Mouse (Mus musculus) liver, embryonic 11.5 days (tissue): ENCODE data around the gene Phactr3. TPM values are rescaled to one million over a fixed set of nuclear protein-coding genes. Genes with fewer than 3 reads are reported as not detected.

ENCODE experiments used
- ATAC-seq: fragments of 200-750 bp; cut with Nextera tagmentation; replicated peaks from 2 replicates; pipeline ENCODE4 v1.8.0; 2017; ENCODE audit warnings: moderate number of reproducible peaks, mild to moderate bottlenecking, moderate TSS enrichment, moderate library complexity; ENCODE audit not compliant: low FRiP score
- DNase-seq: peaks from one replicate; pipeline ENCODE4 v3.0.0-alpha.2; 2017; ENCODE audit warnings: low spot score
- H3K27ac ChIP-seq: fragments of 300-500 bp; sonication (generic); 2 replicates; pipeline ENCODE4 v1.5.1; 2014; ENCODE audit warnings: mild to moderate bottlenecking, low read depth, low read length, control low read depth
- H3K27me3 ChIP-seq: fragments of 300-500 bp; sonication (generic); replicated peaks from 2 replicates; pipeline ENCODE4 v1.6.1; 2014; ENCODE audit warnings: low read length, mixed read lengths; ENCODE audit not compliant: control insufficient read depth, insufficient read depth
- H3K36me3 ChIP-seq: fragments of 300-500 bp; sonication (generic); 2 replicates; pipeline ENCODE4 v1.6.1; 2014; ENCODE audit warnings: mild to moderate bottlenecking, low read length, moderate library complexity, mixed read lengths; ENCODE audit not compliant: control insufficient read depth, insufficient read depth
- H3K4me1 ChIP-seq: fragments of 300-500 bp; sonication (generic); replicated peaks from 2 replicates; pipeline ENCODE4 v1.6.1; 2014; ENCODE audit warnings: low read length, mixed read lengths; ENCODE audit not compliant: control insufficient read depth, insufficient read depth
- H3K4me2 ChIP-seq: fragments of 300-500 bp; sonication (generic); 2 replicates; pipeline ENCODE4 v1.6.1; 2014; ENCODE audit warnings: mild to moderate bottlenecking, control low read depth, moderate library complexity
- H3K4me3 ChIP-seq: fragments of 300-500 bp; sonication (generic); 2 replicates; pipeline ENCODE4 v1.5.1; 2014; ENCODE audit warnings: low read depth, low read length, control low read depth
- H3K9ac ChIP-seq: fragments of 300-500 bp; sonication (generic); 2 replicates; pipeline ENCODE4 v1.6.1; 2014; ENCODE audit warnings: low read depth, low read length, control low read depth
- H3K9me3 ChIP-seq: fragments of 300-500 bp; sonication (generic); 2 replicates; pipeline ENCODE4 v1.6.1; 2016; ENCODE audit warnings: low read length, inconsistent platforms, mixed read lengths; ENCODE audit not compliant: control insufficient read depth
- WGBS: fragments of 180-500 bp; shearing (Covaris S2); extraction: QIAGEN DNeasy Blood & Tissue Kit; methylation state at CpG from one replicate; pipeline ENCODE4 v1.1.7; 2014; 5-methylcytosine and 5-hydroxymethylcytosine counted together
- polyA plus RNA-seq: library from polyadenylated mRNA; unstranded; fragments of >200 nt; fragmentation: Nextera tagmentation; extraction: Ambion mirVana; gene quantifications from 2 replicates; pipeline ENCODE4 v1.2.1, GENCODE M21; 2014

Phactr3 gene
- polyA plus RNA-seq, 1 experiment from 2014 or later, result 0.90 TPM

DNA sequence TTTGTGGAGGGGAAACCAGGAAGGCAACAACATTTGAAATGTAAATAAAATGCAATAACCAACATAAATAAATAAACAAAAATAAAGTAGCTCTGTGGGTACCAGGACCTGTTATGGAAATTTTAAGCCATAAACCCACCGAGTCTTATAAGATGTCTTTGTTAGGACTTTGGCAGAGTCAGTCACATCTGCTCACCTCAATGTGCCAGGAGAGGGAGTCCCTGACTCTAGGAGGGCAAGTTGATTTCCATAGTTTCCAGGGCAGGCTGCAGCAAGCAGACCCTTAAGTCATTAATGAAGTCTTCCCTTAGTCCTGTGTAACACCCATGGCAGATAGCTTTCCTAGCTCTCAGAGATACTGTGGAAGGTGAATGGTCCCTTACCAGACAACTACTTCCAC, 25.1 kb downstream of the Phactr3 start:
- H3K9me3 ChIP-seq, result no peaks in the 10 kb centered on the region
- no peak overlapping the region for H3K4me3 ChIP-seq
- H3K27me3 ChIP-seq, result peaks cover 34% of the 10 kb centered on the region
- H3K9ac ChIP-seq, result no peak overlapping the region
- no peak overlapping the region for H3K27ac ChIP-seq
- DNase-seq (no peak), ATAC-seq (no peak)
- no peaks in the 10 kb centered on the region for H3K36me3 ChIP-seq
- H3K4me2 ChIP-seq, result no peak overlapping the region
- WGBS, result 78% methylated on average over 1 of the region's 1 CpGs
- no peaks in the 10 kb centered on the region for H3K4me1 ChIP-seq

DNA sequence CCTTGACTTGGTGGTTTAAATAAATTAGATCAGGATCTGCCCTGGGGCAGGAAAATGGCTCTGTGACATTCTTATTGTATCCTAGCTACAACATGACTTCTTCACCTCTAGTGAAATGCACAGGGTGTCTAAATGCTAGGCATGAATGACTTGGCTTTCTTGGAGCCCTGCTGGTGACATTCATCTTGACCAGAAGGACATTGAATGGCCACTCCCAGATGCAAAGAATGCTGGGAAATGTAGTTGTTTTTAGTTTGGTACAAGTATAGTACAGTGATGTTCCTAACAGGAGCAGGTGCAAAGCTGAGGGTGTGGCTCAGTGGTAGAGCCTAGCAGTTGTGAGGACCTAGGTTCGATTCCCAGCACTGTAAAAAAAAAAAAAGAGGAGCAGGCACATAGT, 30.5 kb downstream of the Phactr3 start:
- Histone ChIP-seq H3K4me3 (no peak overlapping the region), H3K4me2 (no peak overlapping the region), H3K9ac (no peak overlapping the region), H3K27me3 (0 out of 2 replicates have a peak, but pooled peaks cover 4% of the 10 kb centered on the region), H3K36me3 (no peaks in the 10 kb centered on the region), H3K4me1 (no peaks in the 10 kb centered on the region), H3K27ac (no peak overlapping the region), H3K9me3 (no peaks in the 10 kb centered on the region)
- ATAC-seq (no peak), DNase-seq (no peak)
- WGBS, result 39% methylated on average over 1 of the region's 1 CpGs

DNA sequence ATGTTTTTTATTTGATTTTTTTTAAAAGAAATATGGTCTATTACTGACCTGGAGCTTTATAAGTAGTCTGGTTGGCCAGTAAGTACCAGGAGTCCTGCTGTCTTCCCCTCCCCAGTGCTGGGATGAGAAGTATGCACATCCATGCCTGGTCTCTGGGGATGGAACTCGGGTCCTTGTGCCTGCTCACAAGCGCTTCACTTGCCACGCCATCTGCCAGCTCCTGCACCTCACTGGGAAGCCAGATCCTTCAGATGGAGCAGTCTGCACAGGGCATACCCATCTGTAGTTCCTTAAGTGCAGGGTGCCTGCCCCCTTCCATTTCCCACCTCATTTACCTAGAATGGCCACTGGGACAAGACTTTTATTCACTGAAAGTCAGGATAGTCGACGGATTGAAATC, 31.9 kb downstream of the Phactr3 start:
- no peak overlapping the region for H3K4me3 ChIP-seq
- no peak overlapping the region for H3K27ac ChIP-seq
- no peaks in the 10 kb centered on the region for H3K4me1 ChIP-seq
- DNase-seq, result no peak
- H3K9me3 ChIP-seq, result no peaks in the 10 kb centered on the region
- H3K36me3 ChIP-seq, result no peaks in the 10 kb centered on the region
- H3K4me2 ChIP-seq, result no peak overlapping the region
- 80% methylated on average over 5 of the region's 5 CpGs for WGBS
- H3K9ac ChIP-seq, result no peak overlapping the region
- no peaks in the 10 kb centered on the region for H3K27me3 ChIP-seq
- ATAC-seq, result no peak

DNA sequence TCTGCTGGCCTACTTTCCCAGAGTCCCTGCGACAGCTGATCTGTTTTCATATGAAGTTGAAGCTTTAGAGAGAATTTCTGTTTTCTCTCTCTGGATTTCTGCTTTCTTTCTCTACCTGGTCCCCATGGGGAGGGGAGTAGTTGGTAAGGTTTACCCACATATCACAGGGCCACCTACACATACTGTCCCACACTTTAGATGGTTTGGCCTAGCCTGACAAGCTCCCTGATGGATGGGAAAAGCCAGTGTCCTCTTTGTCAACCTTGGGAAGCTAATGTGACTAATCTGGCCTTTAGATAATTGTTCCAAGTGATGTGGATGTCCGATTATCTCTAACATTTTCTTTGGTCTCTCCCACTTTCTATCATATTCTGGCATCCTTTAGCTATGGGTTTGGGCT, 34.8 kb downstream of the Phactr3 start:
- no peak for DNase-seq
- 78% methylated on average over 2 of the region's 2 CpGs for WGBS
- no peaks in the 10 kb centered on the region for H3K36me3 ChIP-seq

DNA sequence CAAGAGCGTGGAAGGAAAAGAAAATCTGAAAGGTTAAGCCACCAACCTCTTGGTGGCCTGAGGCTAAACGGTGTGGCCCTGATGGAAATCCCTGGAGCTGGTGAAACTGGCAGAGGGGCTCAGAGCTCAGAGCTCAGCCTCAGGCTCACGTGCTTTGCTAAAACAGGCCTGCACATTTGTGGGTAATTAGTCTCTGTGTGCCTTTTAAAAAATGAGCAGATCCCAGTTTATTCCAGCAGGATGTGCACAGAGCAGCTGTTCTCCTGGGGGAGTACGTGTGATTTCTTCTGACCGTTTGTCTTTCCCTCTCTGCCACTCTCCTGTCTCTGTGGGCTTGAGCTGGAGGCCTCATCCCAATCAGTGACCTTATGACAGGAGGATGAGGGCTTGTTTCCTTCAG, 35.4 kb downstream of the Phactr3 start:
- 59% methylated on average over 5 of the region's 5 CpGs for WGBS
- H3K9ac ChIP-seq, result no peak overlapping the region
- no peak for ATAC-seq
- no peak overlapping the region for H3K4me2 ChIP-seq
- no peaks in the 10 kb centered on the region for H3K27me3 ChIP-seq
- H3K4me1 ChIP-seq, result no peaks in the 10 kb centered on the region
- H3K27ac ChIP-seq, result no peak overlapping the region
- H3K4me3 ChIP-seq, result no peak overlapping the region
- no peak for DNase-seq
- no peaks in the 10 kb centered on the region for H3K36me3 ChIP-seq
- H3K9me3 ChIP-seq, result no peaks in the 10 kb centered on the region

More for the DNA sequence above, 34.8 kb downstream of the Phactr3 start:
- no peaks in the 10 kb centered on the region for H3K27me3 ChIP-seq
- H3K4me3 ChIP-seq, result no peak overlapping the region
- H3K4me2 ChIP-seq, result no peak overlapping the region
- no peak overlapping the region for H3K9ac ChIP-seq
- ATAC-seq, result no peak
- no peaks in the 10 kb centered on the region for H3K9me3 ChIP-seq
- H3K4me1 ChIP-seq, result no peaks in the 10 kb centered on the region
- no peak overlapping the region for H3K27ac ChIP-seq

DNA sequence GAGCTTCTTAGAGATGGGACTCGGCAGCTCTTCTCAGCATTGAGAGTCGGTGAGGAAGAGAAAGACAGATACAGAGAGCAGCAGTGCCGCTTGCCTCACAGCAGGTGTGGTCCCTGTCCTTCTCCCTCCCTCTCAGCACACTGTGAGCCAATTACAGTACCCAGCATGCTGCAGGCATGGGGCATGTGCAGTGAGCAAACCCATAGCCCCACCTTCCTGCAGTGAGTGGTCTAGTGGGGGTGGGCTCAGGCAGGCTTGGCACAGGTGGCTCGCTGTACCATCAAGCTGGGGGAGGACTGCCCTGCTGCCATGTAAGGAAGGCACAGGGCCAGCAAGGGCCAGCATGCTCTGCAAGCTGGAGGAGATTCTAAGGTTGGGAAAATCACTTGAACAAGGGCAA, 35.8 kb downstream of the Phactr3 start:
- no peak overlapping the region for H3K4me3 ChIP-seq
- DNase-seq, result no peak
- H3K9ac ChIP-seq, result no peak overlapping the region
- ATAC-seq, result no peak
- no peaks in the 10 kb centered on the region for H3K27me3 ChIP-seq
- no peak overlapping the region for H3K27ac ChIP-seq
- no peaks in the 10 kb centered on the region for H3K36me3 ChIP-seq
- WGBS, result 51% methylated on average over 4 of the region's 4 CpGs
- no peaks in the 10 kb centered on the region for H3K9me3 ChIP-seq
- no peaks in the 10 kb centered on the region for H3K4me1 ChIP-seq
- H3K4me2 ChIP-seq, result no peak overlapping the region

DNA sequence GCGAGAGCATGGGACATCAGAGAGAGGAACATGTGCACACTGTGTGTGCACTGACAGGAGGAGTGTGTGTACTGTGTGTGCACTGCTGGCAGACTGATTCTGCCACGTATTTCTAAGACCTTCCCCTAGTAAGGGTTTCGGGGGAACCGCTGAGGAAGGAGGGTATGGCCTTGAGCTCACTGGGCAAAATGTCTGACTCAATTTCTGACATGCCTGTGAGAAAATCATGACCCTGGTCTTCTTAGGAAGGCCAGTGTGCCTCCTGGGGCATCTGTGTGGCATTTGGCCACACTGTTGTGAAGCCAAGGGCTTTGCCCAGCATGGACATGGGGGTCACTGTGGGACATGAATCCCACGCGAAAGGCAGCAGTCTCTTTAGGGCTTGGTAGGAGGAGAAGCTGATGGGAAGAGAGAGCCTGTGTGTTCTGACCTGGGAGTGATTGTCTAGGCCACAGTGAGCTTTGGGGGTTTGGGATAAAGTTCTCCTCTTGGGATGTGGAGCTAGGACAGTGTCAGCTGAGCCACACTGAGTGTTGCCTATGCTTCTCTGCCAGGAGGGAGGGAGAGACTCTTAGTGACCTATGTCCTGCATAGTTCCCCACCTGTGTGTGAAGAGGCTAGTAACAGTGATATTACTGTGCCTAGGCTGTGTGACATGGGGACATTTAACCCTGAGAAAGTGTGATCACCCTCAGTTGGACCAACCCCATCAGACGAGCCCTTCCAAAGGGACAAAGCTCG, 36.6 kb downstream of the Phactr3 start:
- DNase-seq, result no peak
- no peak overlapping the region for H3K4me2 ChIP-seq
- no peak overlapping the region for H3K9ac ChIP-seq
- no peaks in the 10 kb centered on the region for H3K36me3 ChIP-seq
- no peak overlapping the region for H3K27ac ChIP-seq
- H3K4me3 ChIP-seq, result no peak overlapping the region
- no peaks in the 10 kb centered on the region for H3K4me1 ChIP-seq
- WGBS, result 75% methylated on average over 8 of the region's 8 CpGs
- H3K9me3 ChIP-seq, result no peaks in the 10 kb centered on the region
- no peak for ATAC-seq
- H3K27me3 ChIP-seq, result no peaks in the 10 kb centered on the region

DNA sequence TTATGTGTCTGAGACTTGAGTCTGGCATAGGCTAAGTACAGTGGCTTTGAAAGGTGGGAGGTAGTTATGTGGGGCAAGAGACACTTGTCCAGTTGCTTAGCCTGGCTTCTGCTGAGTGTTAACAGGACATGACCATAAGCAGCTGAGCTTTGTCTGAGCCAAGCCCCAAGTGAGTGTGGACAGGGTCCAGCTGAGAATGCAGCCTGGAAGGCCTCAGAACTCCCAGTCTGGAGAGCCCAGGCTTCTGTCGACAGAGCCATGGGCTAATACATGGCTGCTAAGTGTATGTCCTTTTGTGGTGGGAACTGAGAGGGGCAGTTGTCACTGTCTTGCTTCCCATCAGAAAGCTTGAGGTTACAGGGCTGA, 37.1 kb downstream of the Phactr3 start:
- Histone ChIP-seq H3K36me3 (no peaks in the 10 kb centered on the region), H3K9ac (no peak overlapping the region), H3K27ac (no peak overlapping the region), H3K4me3 (no peak overlapping the region), H3K4me2 (no peak overlapping the region), H3K27me3 (no peaks in the 10 kb centered on the region), H3K9me3 (no peaks in the 10 kb centered on the region), H3K4me1 (no peaks in the 10 kb centered on the region)
- no peak for DNase-seq
- ATAC-seq, result no peak
- WGBS, result 80% methylated on average over 1 of the region's 1 CpGs

DNA sequence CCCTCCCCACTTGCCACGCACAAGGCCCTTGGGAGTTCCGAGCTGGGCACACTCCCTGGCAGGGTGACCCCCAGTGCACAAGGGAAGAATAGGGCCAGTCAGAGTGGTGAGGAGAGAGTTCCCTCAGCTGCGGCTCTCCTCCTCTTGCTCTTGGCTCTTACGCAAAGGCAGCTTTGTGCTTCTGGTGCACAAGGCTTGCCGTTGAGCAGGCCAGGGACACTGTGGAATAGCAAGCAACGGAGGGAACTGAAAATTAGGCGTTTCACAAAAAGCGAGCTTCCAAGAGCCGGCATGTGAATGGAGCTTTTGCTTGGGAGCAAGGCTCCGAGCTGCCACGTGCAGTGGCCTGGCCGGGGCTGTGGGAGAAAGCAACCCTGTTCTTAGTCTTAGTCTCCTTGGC, 40.2 kb downstream of the Phactr3 start:
- H3K9me3 ChIP-seq, result no peaks in the 10 kb centered on the region

More for the DNA sequence above, 40.2 kb downstream of the Phactr3 start:
- 83% methylated on average over 12 of the region's 12 CpGs for WGBS
- no peak overlapping the region for H3K4me3 ChIP-seq
- no peak for DNase-seq
- H3K27me3 ChIP-seq, result no peaks in the 10 kb centered on the region
- no peak overlapping the region for H3K9ac ChIP-seq
- ATAC-seq, result no peak
- no peaks in the 10 kb centered on the region for H3K4me1 ChIP-seq
- no peak overlapping the region for H3K27ac ChIP-seq
- no peak overlapping the region for H3K4me2 ChIP-seq
- H3K36me3 ChIP-seq, result no peaks in the 10 kb centered on the region
